Mouse (Mus musculus): ENCODE results near the gene Cpeb4.

- TF ChIP-seq CTCF (IDR thresholded peaks at IDR 0.05) (no peak), EP300 (IDR thresholded peaks at IDR 0.05) (no peak)
These were observed 27.2 kb downstream of the Cpeb4 start for GRCm38 (mm10) chr11:31899166-31899565.
